Mouse (Mus musculus): ENCODE results near the gene Padi1. TPM values are rescaled to one million over a fixed set of nuclear protein-coding genes. Genes with fewer than 3 reads are reported as not detected.

Gene Padi1
- polyA plus RNA-seq, 1 experiment, result 0.13 TPM

DNA sequence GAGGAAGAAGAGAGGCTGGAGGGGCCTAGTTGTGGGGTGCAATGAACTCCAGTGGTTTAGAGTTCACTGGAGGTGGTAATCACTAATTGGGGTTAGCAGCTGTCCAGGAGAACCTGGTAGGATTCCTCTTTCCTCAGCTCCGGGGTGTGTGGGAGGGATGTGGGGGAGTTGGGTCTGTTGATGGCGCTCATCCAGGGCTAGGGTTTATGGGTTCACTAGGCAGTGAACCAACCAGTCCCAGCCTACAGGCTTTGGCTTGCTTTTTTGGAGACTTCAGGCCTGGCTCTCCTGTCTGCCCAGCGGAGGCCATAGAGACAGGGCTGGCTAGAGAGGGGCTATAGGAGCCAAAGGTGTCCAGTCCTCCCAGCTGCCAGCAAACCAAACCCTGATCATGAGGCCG is 55.6 kb downstream of the Padi1 start:
- TF ChIP-seq CTCF (IDR thresholded peaks at IDR 0.05; ENCODE audit: extremely low read depth, insufficient read depth, insufficient read length, insufficient replicate concordance) (no peak), POLR2A (IDR thresholded peaks at IDR 0.05; ENCODE audit: low read depth, low read length) (no peak)
- Histone ChIP-seq H3K4me1 (ENCODE audit: control insufficient read depth, insufficient read depth, insufficient read length) (no peaks in the 10 kb centered on the region), H3K4me3 (ENCODE audit: extremely low read depth, insufficient read depth, insufficient read length) (no peak overlapping the region), H3K36me3 (ENCODE audit: control insufficient read depth, insufficient read depth, low read length) (no peaks in the 10 kb centered on the region), H3K27ac (ENCODE audit: insufficient read depth, low read length) (no peak overlapping the region), H3K27me3 (ENCODE audit: control insufficient read depth, insufficient read depth, low read length) (no peaks in the 10 kb centered on the region)
- 85% methylated on average over 4 of the region's 4 CpGs for WGBS
- DNase-seq (ENCODE audit: low read depth in 1 of 2, low spot score in 2 of 2), result no peak

DNA sequence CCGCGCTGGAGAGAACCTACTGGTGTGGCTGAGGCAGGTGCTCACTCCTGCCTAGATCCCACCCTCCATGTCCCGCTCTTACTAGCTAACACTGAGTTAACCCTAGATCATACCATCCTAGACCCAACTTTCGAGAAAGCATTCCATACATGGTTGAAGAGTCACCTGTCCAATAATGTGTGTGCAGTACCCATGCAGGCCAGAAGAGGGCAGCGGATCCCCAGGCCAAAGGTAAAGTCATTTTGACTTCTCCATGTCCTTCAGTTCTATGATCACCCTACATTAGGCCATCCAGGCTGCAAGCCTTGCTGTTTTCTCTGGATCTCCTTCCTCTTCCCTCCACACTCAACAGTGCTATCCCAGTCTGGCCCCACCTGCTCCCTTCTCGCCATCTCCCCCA is 56.6 kb downstream of the Padi1 start:
- no peaks in the 10 kb centered on the region for H3K27me3 ChIP-seq (ENCODE audit: control insufficient read depth, insufficient read depth, low read length)
- DNase-seq (ENCODE audit: low read depth in 1 of 2, low spot score in 2 of 2), result peak; percentile 21 to 68
- H3K4me3 ChIP-seq (ENCODE audit: extremely low read depth, insufficient read depth, insufficient read length), result no peak overlapping the region
- H3K4me1 ChIP-seq (ENCODE audit: control insufficient read depth, insufficient read depth, insufficient read length), result no peaks in the 10 kb centered on the region
- no peak overlapping the region for H3K27ac ChIP-seq (ENCODE audit: insufficient read depth, low read length)
- TF ChIP-seq CTCF (IDR thresholded peaks at IDR 0.05; ENCODE audit: extremely low read depth, insufficient read depth, insufficient read length, insufficient replicate concordance) (peak; percentile 73; the same call in 1 of the 2 replicates), POLR2A (IDR thresholded peaks at IDR 0.05; ENCODE audit: low read depth, low read length) (no peak)
- 63% methylated on average over 6 of the region's 6 CpGs for WGBS
- H3K36me3 ChIP-seq (ENCODE audit: control insufficient read depth, insufficient read depth, low read length), result no peaks in the 10 kb centered on the region

DNA sequence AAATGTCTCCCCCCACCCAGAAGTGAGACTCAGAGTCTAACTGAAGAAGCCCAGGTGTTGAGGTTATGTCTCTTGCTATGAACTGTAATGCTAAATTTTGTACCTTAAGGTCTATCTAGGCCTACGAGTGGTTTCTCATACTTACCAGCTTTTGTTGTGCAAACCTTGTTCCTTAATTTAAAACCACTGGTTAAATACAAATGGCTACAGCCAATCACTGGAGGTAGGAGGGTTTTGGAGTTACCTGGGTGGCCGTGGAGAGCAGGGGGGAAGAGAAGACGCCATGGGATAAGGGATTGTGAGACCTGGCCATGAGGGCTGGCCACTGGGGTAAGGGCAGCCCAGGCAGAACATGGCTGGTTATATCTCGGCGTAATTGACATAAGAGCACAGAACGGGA is 57.3 kb downstream of the Padi1 start:
- no peaks in the 10 kb centered on the region for H3K27me3 ChIP-seq (ENCODE audit: control insufficient read depth, insufficient read depth, low read length)
- no peaks in the 10 kb centered on the region for H3K4me1 ChIP-seq (ENCODE audit: control insufficient read depth, insufficient read depth, insufficient read length)
- H3K27ac ChIP-seq (ENCODE audit: insufficient read depth, low read length), result no peak overlapping the region
- WGBS, result 51% methylated on average over 6 of the region's 6 CpGs
- DNase-seq (ENCODE audit: low read depth in 1 of 2, low spot score in 2 of 2), result no peak
- no peak overlapping the region for H3K4me3 ChIP-seq (ENCODE audit: extremely low read depth, insufficient read depth, insufficient read length)
- H3K36me3 ChIP-seq (ENCODE audit: control insufficient read depth, insufficient read depth, low read length), result no peaks in the 10 kb centered on the region
- TF ChIP-seq CTCF (IDR thresholded peaks at IDR 0.05; ENCODE audit: extremely low read depth, insufficient read depth, insufficient read length, insufficient replicate concordance) (no peak), POLR2A (IDR thresholded peaks at IDR 0.05; ENCODE audit: low read depth, low read length) (no peak)

DNA sequence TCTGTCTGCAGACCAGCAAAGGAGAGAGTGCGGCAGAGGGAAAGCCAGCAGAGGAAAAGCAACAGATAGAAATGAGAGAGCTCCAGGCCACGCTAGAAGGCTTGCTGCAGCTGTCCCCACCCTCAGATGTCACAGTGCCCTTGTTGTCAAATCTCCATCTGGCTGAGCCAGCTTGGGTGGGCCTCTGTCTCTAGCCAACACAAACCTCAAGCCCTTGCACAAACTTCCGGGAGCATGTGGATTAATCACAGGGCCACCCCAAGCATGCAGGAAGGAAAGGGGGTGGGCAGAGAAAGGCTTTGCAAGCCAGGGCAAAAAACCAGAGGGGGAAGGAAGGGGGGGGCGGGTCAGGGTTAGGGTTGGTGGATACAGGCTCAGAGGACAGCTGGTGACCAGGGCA is 58.2 kb downstream of the Padi1 start:
- WGBS, result 22% methylated on average over 3 of the region's 4 CpGs
- Histone ChIP-seq H3K27ac (ENCODE audit: insufficient read depth, low read length) (no peak overlapping the region), H3K27me3 (ENCODE audit: control insufficient read depth, insufficient read depth, low read length) (no peaks in the 10 kb centered on the region), H3K4me3 (ENCODE audit: extremely low read depth, insufficient read depth, insufficient read length) (no peak overlapping the region), H3K4me1 (ENCODE audit: control insufficient read depth, insufficient read depth, insufficient read length) (no peaks in the 10 kb centered on the region; the same call in 1 of the 2 replicates), H3K36me3 (ENCODE audit: control insufficient read depth, insufficient read depth, low read length) (no peaks in the 10 kb centered on the region)
- no peak for DNase-seq (ENCODE audit: low read depth in 1 of 2, low spot score in 2 of 2)
- TF ChIP-seq POLR2A (IDR thresholded peaks at IDR 0.05; ENCODE audit: low read depth, low read length), result no peak
- no peak for TF ChIP-seq CTCF (IDR thresholded peaks at IDR 0.05; ENCODE audit: extremely low read depth, insufficient read depth, insufficient read length, insufficient replicate concordance)

DNA sequence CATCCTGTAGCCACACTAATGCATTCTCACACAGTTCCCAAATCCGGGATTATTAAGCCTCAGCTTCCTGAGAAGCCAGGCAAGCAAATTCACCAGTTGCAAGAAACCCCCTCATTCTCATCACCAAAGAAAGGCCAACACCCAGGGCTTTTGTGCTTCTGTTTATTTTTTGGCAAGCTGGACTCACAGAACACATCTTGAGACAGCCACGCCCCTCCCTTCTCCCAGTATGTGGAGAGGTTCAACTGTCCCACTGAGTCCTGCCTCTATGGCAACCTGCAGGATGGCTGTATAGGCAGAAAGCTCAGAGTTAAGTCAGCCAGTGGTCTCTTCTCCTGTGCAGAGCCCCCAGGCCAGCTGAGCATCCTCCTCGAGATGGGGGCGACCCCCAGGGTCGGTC is 60.4 kb downstream of the Padi1 start:
- H3K27me3 ChIP-seq (ENCODE audit: control insufficient read depth, insufficient read depth, low read length), result no peaks in the 10 kb centered on the region
- no peak for DNase-seq (ENCODE audit: low read depth in 1 of 2, low spot score in 2 of 2)
- H3K4me3 ChIP-seq (ENCODE audit: extremely low read depth, insufficient read depth, insufficient read length), result no peak overlapping the region
- no peaks in the 10 kb centered on the region; the same call in 1 of the 2 replicates for H3K4me1 ChIP-seq (ENCODE audit: control insufficient read depth, insufficient read depth, insufficient read length)
- 84% methylated on average over 5 of the region's 5 CpGs for WGBS
- H3K27ac ChIP-seq (ENCODE audit: insufficient read depth, low read length), result no peak overlapping the region
- no peaks in the 10 kb centered on the region for H3K36me3 ChIP-seq (ENCODE audit: control insufficient read depth, insufficient read depth, low read length)
- TF ChIP-seq POLR2A (IDR thresholded peaks at IDR 0.05; ENCODE audit: low read depth, low read length) (no peak), CTCF (IDR thresholded peaks at IDR 0.05; ENCODE audit: extremely low read depth, insufficient read depth, insufficient read length, insufficient replicate concordance) (no peak)

DNA sequence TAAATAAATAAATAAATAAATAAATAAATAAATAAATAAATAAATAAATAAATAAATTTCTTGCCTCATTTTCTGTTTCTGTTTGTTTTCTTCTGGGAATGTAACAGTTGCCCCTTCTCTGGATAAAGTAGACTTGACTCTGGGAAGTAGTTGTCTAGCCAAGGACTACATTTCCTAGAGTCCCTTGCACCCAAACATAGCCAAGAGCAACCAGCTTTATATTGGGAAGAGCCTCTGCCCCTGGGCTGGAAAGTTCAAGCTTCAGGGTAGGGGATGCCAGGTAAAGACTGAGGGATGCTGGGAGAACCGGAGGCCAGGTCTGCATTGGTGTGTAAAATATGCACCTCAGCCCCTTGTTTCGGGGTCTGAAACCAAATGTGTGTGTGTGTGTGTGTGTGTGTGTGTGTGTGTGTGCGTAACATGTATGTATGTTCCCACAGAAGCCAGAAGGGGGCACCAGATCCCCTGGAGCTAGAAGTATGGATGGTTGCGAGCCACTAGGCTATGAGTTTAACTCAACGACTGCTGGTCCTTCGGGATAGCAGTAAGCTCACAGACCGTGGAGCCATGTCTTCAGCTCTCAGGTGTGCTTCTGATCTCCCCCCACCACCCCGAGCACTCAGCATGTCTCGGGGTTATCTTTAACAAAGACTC is 61.2 kb downstream of the Padi1 start:
- Histone ChIP-seq H3K27ac (ENCODE audit: insufficient read depth, low read length) (no peak overlapping the region), H3K4me3 (ENCODE audit: extremely low read depth, insufficient read depth, insufficient read length) (no peak overlapping the region), H3K27me3 (ENCODE audit: control insufficient read depth, insufficient read depth, low read length) (no peaks in the 10 kb centered on the region), H3K36me3 (ENCODE audit: control insufficient read depth, insufficient read depth, low read length) (no peaks in the 10 kb centered on the region), H3K4me1 (ENCODE audit: control insufficient read depth, insufficient read depth, insufficient read length) (no peaks in the 10 kb centered on the region; the same call in 1 of the 2 replicates)
- no peak for DNase-seq (ENCODE audit: low read depth in 1 of 2, low spot score in 2 of 2)
- WGBS, result 92% methylated on average over 9 of the region's 9 CpGs
- TF ChIP-seq POLR2A (IDR thresholded peaks at IDR 0.05; ENCODE audit: low read depth, low read length) (no peak), CTCF (IDR thresholded peaks at IDR 0.05; ENCODE audit: extremely low read depth, insufficient read depth, insufficient read length, insufficient replicate concordance) (no peak)

DNA sequence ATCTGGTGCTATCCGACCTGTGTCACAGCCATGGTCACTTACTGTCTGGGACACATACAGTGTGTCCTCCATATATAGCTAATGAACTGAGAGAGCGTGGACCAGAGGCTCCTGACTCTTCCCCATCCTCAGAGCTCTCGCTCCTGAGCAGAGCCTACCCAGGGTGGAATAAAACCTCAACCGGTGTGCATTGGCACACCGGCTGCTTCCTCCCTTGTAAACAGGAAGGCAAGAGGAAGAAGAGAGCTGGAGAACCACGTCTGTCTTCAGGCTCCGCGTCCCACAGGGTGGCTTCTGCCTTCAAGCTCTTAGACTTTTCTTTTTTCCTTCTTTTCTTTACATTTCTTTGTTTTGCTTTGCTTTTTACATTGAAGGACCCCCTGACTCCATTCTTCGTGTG is 62.8 kb downstream of the Padi1 start:
- no peak for TF ChIP-seq POLR2A (IDR thresholded peaks at IDR 0.05; ENCODE audit: low read depth, low read length)
- TF ChIP-seq CTCF (IDR thresholded peaks at IDR 0.05; ENCODE audit: extremely low read depth, insufficient read depth, insufficient read length, insufficient replicate concordance), result no peak
- no peak for DNase-seq (ENCODE audit: low read depth in 1 of 2, low spot score in 2 of 2)
- Histone ChIP-seq H3K4me1 (ENCODE audit: control insufficient read depth, insufficient read depth, insufficient read length) (no peaks in the 10 kb centered on the region; the same call in 1 of the 2 replicates), H3K27ac (ENCODE audit: insufficient read depth, low read length) (no peak overlapping the region), H3K36me3 (ENCODE audit: control insufficient read depth, insufficient read depth, low read length) (no peaks in the 10 kb centered on the region), H3K4me3 (ENCODE audit: extremely low read depth, insufficient read depth, insufficient read length) (no peak overlapping the region), H3K27me3 (ENCODE audit: control insufficient read depth, insufficient read depth, low read length) (no peaks in the 10 kb centered on the region)
- 29% methylated on average over 9 of the region's 9 CpGs for WGBS

Measured in spleen, adult 2 months (tissue).